Mouse (Mus musculus) ES-E14 (cell line): ENCODE measurements around the gene Rbfox2.

Experiments used
- HCFC1 ChIP-seq: IDR thresholded peaks from 2 replicates; pipeline ENCODE4 v1.6.1; 2012; ENCODE audit warnings: low read length, inconsistent platforms, borderline replicate concordance; ENCODE audit not compliant: insufficient read depth
- MAFK ChIP-seq: IDR thresholded peaks from 2 replicates; pipeline ENCODE4 v1.6.1; 2014; ENCODE audit warnings: mild to moderate bottlenecking, low read depth, low read length, inconsistent platforms; ENCODE audit not compliant: insufficient read depth
- ZC3H11A ChIP-seq: IDR thresholded peaks from 2 replicates; pipeline ENCODE4 v1.6.1; 2012; ENCODE audit warnings: low read depth, mild to moderate bottlenecking, inconsistent platforms, low read length, borderline replicate concordance
- ZNF384 ChIP-seq: IDR thresholded peaks from 2 replicates; pipeline ENCODE4 v1.6.1; 2012; ENCODE audit warnings: low read depth, low read length, inconsistent platforms

DNA sequence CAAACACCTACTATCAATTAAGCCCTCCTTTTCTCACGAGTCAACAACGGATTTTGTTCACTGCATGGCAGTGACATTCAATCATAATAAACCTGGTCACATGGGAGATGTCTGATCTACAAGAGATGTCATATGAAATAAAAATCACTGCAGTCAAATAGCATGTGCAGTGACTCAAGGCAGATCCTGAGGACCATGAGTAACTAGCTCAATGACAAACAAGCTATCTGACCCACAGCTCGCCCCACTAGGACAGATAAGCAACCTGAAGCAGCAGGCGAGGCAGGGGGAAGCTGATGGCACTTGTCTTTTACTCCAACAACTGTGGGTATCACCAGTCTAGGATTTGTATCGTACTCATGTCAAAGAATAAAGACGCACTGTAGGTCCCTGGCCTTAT, 14.4 kb downstream of the Rbfox2 start:
- no peak for TF ChIP-seq ZNF384
- no peak for TF ChIP-seq HCFC1
- no peak for TF ChIP-seq MAFK
- TF ChIP-seq ZC3H11A = no peak
